Mouse (Mus musculus) limb, embryonic 15.5 days (tissue): Measurements from ENCODE around the gene Plcb3. TPM values are rescaled to one million over a fixed set of nuclear protein-coding genes. Genes with fewer than 3 reads are reported as not detected.
A peak's percentile ranks its signal among the peaks of the same experiment; 100 is the strongest.

Experiments used
- ATAC-seq: fragments of 200-750 bp; cut with Nextera tagmentation; 2 replicates; pipeline ENCODE4 v1.8.0; 2017; ENCODE audit warnings: low read depth, moderate TSS enrichment; ENCODE audit not compliant: insufficient number of reproducible peaks, low FRiP score, low TSS enrichment
- H3K27ac ChIP-seq: fragments of 300-500 bp; sonication (generic); 2 replicates; pipeline ENCODE4 v1.5.1; 2015; ENCODE audit warnings: moderate library complexity, mild to moderate bottlenecking, inconsistent platforms
- H3K27me3 ChIP-seq: fragments of 300-500 bp; sonication (generic); 2 replicates; pipeline ENCODE4 v1.6.1; 2015; ENCODE audit warnings: inconsistent platforms
- H3K36me3 ChIP-seq: fragments of 300-500 bp; sonication (generic); 2 replicates; pipeline ENCODE4 v1.6.1; 2015; ENCODE audit warnings: inconsistent platforms
- H3K4me1 ChIP-seq: fragments of 300-500 bp; sonication (generic); 2 replicates; pipeline ENCODE4 v1.6.1; 2015; ENCODE audit warnings: inconsistent platforms
- H3K4me2 ChIP-seq: fragments of 300-500 bp; sonication (generic); 2 replicates; pipeline ENCODE4 v1.6.1; 2015; ENCODE audit warnings: mild to moderate bottlenecking, inconsistent platforms
- H3K4me3 ChIP-seq: fragments of 300-500 bp; sonication (generic); 2 replicates; pipeline ENCODE4 v1.5.1; 2015; ENCODE audit warnings: mild to moderate bottlenecking, inconsistent platforms
- H3K9ac ChIP-seq: fragments of 300-500 bp; sonication (generic); 2 replicates; pipeline ENCODE4 v1.6.1; 2015; ENCODE audit warnings: inconsistent platforms
- H3K9me3 ChIP-seq: fragments of 300-500 bp; sonication (generic); 2 replicates; pipeline ENCODE4 v1.6.1; 2016; ENCODE audit warnings: inconsistent platforms
- WGBS: fragments of 180-500 bp; shearing (Covaris S2); methylation state at CpG from one replicate; pipeline ENCODE4 v1.1.7; 2015; 5-methylcytosine and 5-hydroxymethylcytosine counted together
- polyA plus RNA-seq: library from polyadenylated mRNA; unstranded; fragments of >200 nt; fragmentation: Nextera tagmentation; extraction: Ambion mirVana; gene quantifications from 2 replicates; pipeline ENCODE4 v1.2.1, GENCODE M21; 2015

The Plcb3 gene
- polyA plus RNA-seq, 1 experiment from 2014 or later = 50.5 TPM

DNA sequence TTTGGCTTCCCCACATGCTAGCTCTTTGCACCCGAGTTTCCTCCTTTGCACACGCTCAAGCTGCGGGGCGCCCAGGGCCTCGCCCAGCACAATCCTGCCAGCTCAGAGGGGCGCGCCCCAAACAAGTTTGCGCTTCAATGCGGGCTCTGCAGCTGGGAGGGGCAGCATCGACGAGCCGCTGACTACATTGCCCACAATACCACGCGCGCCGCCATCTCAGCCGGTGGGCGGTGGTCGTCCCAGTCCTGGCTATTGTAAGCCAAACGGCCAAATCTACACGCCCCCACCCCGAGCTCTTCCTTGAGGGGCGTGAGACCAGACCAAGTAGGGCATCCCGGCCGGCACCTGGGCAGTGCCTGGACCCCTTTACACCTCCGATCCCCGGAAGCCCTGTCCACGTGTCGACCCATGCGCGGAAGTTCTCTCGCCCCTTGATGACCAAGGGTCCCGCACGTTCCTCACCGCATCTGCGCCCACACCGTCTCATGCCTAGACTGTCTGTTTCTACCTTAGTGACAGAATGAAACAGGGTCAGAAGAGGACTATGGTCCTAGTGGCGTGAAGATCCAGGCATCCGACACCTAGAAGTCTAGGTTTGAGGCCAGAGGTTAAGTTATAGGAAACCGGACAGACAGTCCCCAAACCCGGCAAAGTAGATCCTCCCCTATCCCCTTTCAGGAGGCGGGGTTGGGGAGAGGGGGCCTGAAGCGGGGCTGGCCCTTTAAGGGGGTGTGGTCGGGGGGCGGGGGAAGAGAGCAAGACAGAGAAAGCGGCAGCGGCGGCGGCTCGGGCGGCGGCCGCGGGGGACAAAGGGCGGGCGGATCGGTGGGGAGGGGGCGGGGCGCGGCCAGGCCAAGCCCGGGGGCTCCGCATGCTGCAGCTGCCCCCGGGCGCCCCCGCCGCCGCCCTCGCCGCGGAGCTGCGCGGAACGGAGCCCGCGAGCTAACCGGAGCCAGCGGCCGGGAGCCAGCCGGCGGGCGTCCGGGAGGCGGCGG is 1.8 kb downstream of the Plcb3 start, which contains the start of gene Ppp1r14b:
TSS of gene Ppp1r14b (plus strand) at position 758 of the 995 bp plus-strand sequence.
- H3K4me3 ChIP-seq = peak within 1 kb of the TSS; percentile 68
- H3K9me3 ChIP-seq = no peaks in the 10 kb centered on the region
- H3K27me3 ChIP-seq = no peaks in the 10 kb centered on the region
- ATAC-seq = peak; percentile 56
- H3K4me1 ChIP-seq = peaks cover 64% of the 10 kb centered on the region
- under 1% methylated on average over 75 of the region's 84 CpGs for WGBS
- peak within 1 kb of the TSS; percentile 67 for H3K9ac ChIP-seq
- peak within 1 kb of the TSS; percentile 89 for H3K27ac ChIP-seq
- peaks cover 14% of the 10 kb centered on the region for H3K36me3 ChIP-seq
- peak within 1 kb of the TSS; percentile 82 for H3K4me2 ChIP-seq

DNA sequence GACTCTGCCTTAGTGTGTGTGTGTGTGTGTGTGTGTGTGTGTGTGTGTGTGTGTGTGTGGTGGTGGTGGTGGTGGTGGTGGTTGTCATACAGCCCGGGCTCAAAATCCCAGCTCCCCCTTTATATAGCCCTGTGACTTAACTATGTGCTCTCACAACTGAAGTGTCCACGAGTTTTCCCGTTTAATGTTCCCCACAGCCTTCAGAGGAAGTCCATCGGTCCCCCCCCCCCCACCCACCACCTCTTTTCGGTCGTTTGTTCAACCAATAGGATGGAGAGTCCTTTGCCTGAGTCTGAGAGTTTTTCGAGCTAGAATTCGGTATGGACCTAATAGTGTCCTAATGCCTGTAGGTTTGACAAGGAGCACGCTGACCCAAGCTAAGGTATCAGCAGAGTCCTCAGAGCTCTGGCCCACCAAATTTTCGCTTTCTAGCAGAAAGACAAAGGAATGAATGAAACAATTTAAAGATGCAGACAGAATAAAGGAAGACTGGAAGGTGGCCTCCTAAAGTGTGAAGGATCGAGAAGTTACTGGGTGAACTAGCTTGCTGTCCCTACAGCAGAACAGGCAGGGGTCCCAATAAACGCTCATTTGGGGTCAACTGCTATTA is 2.6 kb downstream of the Plcb3 start:
- peak overlapping the region; percentile 89; the same call in 1 of the 2 replicates for H3K27ac ChIP-seq
- H3K4me3 ChIP-seq = peak overlapping the region; percentile 68
- 27% methylated on average over 12 of the region's 12 CpGs for WGBS
- no peaks in the 10 kb centered on the region for H3K27me3 ChIP-seq
- H3K9me3 ChIP-seq = no peaks in the 10 kb centered on the region
- H3K4me1 ChIP-seq = peaks cover 64% of the 10 kb centered on the region
- peaks cover 14% of the 10 kb centered on the region for H3K36me3 ChIP-seq
- ATAC-seq = no peak
- H3K4me2 ChIP-seq = peak overlapping the region; percentile 82
- no peak overlapping the region for H3K9ac ChIP-seq

DNA sequence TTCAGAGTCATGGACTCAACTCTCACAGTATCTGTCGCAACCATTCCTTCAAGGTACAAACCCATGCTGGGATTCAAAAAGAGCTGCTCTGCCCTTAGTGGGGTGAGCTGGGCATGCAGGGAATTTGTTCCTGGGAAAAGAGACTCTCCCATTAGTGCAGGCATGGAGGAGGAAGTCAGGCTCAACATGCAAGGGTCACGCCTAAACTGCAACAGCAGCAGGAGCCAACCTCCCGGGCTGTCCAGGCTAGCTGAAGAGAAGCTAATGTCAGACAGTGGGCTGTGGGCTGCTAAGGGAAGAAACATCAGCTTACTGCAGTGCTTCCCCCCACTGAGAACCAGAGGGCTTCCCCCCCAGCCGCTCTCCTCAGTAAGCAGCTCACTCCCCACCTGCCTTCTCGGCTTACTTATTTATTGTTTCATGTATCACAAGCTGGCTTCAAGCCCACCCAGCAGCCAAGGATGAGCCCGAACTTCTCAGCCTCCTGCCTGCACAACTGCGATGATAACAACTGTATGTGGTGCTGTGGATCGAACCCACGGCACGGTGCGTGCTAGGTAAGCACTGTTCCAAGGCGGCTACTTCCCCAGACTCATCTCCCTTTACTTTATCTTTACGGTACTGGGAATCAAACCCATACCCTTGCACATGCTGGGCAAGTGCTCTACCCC is 3.9 kb downstream of the Plcb3 start:
- WGBS = 79% methylated on average over 13 of the region's 13 CpGs
- no peaks in the 10 kb centered on the region for H3K27me3 ChIP-seq
- no peak overlapping the region for H3K27ac ChIP-seq
- no peak overlapping the region for H3K4me3 ChIP-seq
- H3K9me3 ChIP-seq = no peaks in the 10 kb centered on the region
- H3K36me3 ChIP-seq = peaks cover 3% of the 10 kb centered on the region; the same call in 1 of the 2 replicates
- H3K4me2 ChIP-seq = no peak overlapping the region
- H3K4me1 ChIP-seq = peaks cover 63% of the 10 kb centered on the region
- no peak for ATAC-seq
- H3K9ac ChIP-seq = no peak overlapping the region

- no peak overlapping the region for H3K4me2 ChIP-seq
- no peak for ATAC-seq
- no peak overlapping the region for H3K9ac ChIP-seq
- H3K9me3 ChIP-seq = no peaks in the 10 kb centered on the region
- peaks cover under 1% of the 10 kb centered on the region for H3K36me3 ChIP-seq
- H3K27ac ChIP-seq = no peak overlapping the region
- 37% methylated on average over 6 of the region's 6 CpGs for WGBS
- H3K27me3 ChIP-seq = no peaks in the 10 kb centered on the region
- H3K4me3 ChIP-seq = no peak overlapping the region
- peaks cover 58% of the 10 kb centered on the region for H3K4me1 ChIP-seq
Observed at GRCm38 (mm10) chr19:6971644-6972043, 4.6 kb downstream of the Plcb3 start.

GRCm38 (mm10) chr19:6970460-6971085 is 5.7 kb downstream of the Plcb3 start:
- H3K4me2 ChIP-seq = peak overlapping the region; percentile 73
- peaks cover 47% of the 10 kb centered on the region for H3K4me1 ChIP-seq
- 22% methylated on average over 11 of the region's 11 CpGs for WGBS
- no peaks in the 10 kb centered on the region for H3K9me3 ChIP-seq
- no peaks in the 10 kb centered on the region for H3K27me3 ChIP-seq
- H3K4me3 ChIP-seq = peak overlapping the region; percentile 67
- ATAC-seq = no peak
- peak overlapping the region; percentile 63; the same call in 1 of the 2 replicates for H3K9ac ChIP-seq
- no peak overlapping the region for H3K27ac ChIP-seq
- peaks cover 11% of the 10 kb centered on the region for H3K36me3 ChIP-seq

DNA sequence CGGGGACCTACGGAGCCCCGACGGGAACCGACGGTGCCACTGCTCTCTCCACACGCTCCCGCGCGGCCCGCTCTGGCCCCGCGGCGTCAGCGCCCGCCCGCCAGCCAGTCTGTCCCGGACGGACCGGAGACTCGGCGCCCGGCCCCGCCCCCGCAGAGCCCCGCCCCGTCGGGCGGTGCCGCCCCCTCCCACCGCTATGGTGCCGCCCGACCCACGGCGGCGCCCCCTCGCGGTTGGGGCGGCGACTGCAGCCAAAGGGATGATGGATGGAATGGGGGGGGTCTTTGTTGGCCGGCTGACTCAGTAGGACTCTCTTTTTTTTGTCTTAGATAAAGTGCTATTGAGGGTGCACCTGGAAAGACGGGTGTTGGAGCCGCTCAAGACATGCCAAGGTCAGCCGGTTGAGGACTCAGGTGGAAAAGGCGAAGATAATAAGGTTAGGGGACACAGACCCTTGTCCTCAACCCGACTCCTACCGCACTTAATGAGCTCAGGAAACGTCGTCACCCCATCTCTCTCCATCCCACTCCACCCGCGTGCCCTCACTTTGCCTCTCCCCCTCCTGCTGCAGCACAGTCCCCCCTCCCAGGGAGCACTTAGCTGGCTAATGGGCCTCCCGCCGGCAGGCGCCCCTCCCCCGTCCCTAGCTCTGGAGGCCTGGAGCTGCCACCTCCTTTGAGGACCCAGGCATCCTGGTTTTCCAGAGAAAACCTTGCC is 6.4 kb downstream of the Plcb3 start:
- peaks cover 19% of the 10 kb centered on the region for H3K36me3 ChIP-seq
- ATAC-seq = peak; percentile 49; the same call in 1 of the 2 replicates
- H3K9ac ChIP-seq = peak overlapping the region; percentile 63
- WGBS = 2% methylated on average over 49 of the region's 55 CpGs
- H3K27ac ChIP-seq = peak overlapping the region; percentile 44
- H3K9me3 ChIP-seq = no peaks in the 10 kb centered on the region
- peak overlapping the region; percentile 67 for H3K4me3 ChIP-seq
- H3K27me3 ChIP-seq = no peaks in the 10 kb centered on the region
- H3K4me1 ChIP-seq = peaks cover 47% of the 10 kb centered on the region
- peak overlapping the region; percentile 73 for H3K4me2 ChIP-seq

DNA sequence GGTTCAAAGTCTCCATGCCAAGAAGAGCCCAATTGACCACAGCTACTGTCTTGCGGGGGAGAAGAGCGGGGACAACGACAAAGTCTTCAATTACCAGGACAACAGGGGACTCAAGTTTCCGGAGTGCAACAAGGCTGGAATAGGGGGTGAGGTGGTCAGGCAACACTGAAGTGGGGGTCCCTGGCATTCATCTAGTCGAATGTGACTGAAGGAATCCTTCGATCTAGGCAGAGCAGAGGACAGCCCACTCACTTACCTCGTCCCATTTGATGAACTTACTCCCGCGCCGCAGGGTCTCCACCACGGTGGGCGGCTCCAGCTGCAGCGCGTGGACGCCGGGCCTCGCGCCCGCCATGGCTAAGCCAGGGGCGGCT is 7.0 kb downstream of the Plcb3 start:
- Histone ChIP-seq H3K4me2 (peak overlapping the region; percentile 73), H3K27ac (peak overlapping the region; percentile 44), H3K4me1 (peaks cover 47% of the 10 kb centered on the region), H3K4me3 (peak overlapping the region; percentile 67), H3K9me3 (no peaks in the 10 kb centered on the region), H3K36me3 (peaks cover 24% of the 10 kb centered on the region), H3K27me3 (no peaks in the 10 kb centered on the region), H3K9ac (peak overlapping the region; percentile 63)
- under 1% methylated on average over 20 of the region's 20 CpGs for WGBS
- ATAC-seq = no peak

DNA sequence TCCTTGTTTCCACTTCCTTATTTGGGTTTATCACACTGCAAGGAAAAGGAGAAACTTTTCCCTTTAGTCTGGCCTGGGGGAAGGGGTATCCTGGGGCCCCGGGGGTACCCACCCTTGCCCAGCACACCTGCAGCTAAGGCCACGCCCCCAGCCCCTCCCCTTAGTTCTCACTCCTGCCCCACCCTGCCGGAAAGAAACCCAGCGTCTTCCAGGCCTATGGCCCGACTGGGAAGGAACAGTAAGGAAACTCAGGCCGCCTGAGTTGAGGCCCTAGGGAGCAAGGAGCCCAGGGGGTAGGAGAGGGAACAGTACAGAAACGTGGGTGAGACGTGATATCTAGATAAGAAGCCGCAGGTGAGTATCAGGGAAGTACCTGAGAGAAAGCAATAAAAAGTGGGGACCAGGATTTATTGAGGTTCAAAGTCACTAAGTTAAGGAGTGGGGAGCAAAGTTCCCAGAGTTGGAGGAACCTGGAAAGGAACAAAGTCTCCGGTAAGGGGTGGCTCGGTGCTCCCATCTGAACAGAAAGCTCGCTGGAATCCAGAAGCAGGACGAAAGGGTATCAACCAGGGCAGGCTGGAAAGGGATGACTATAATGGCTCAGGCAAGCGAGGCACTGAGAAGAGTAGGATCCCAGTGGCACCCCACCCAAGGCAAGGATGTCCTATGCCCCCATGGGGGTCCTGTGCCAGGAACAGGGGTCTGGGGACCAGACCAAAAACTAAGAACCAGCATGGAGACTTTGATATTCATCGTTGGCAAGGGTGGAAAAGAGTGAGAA is 7.6 kb downstream of the Plcb3 start:
- WGBS = 8% methylated on average over 15 of the region's 15 CpGs
- H3K27me3 ChIP-seq = no peaks in the 10 kb centered on the region
- H3K4me3 ChIP-seq = peak overlapping the region; percentile 67
- H3K4me1 ChIP-seq = peaks cover 42% of the 10 kb centered on the region
- peaks cover 28% of the 10 kb centered on the region for H3K36me3 ChIP-seq
- peak overlapping the region; percentile 73 for H3K4me2 ChIP-seq
- H3K9ac ChIP-seq = peak overlapping the region; percentile 63
- ATAC-seq = no peak
- H3K9me3 ChIP-seq = no peaks in the 10 kb centered on the region
- H3K27ac ChIP-seq = peak overlapping the region; percentile 44

- no peak overlapping the region for H3K4me2 ChIP-seq
- H3K4me1 ChIP-seq = peaks cover 19% of the 10 kb centered on the region
- peaks cover 71% of the 10 kb centered on the region for H3K36me3 ChIP-seq
- no peaks in the 10 kb centered on the region for H3K9me3 ChIP-seq
- WGBS = 84% methylated on average over 10 of the region's 10 CpGs
- H3K27ac ChIP-seq = no peak overlapping the region
- H3K27me3 ChIP-seq = no peaks in the 10 kb centered on the region
- H3K9ac ChIP-seq = no peak overlapping the region
- ATAC-seq = no peak
- H3K4me3 ChIP-seq = no peak overlapping the region
Observed at GRCm38 (mm10) chr19:6956461-6956860, 19.8 kb downstream of the Plcb3 start.

DNA sequence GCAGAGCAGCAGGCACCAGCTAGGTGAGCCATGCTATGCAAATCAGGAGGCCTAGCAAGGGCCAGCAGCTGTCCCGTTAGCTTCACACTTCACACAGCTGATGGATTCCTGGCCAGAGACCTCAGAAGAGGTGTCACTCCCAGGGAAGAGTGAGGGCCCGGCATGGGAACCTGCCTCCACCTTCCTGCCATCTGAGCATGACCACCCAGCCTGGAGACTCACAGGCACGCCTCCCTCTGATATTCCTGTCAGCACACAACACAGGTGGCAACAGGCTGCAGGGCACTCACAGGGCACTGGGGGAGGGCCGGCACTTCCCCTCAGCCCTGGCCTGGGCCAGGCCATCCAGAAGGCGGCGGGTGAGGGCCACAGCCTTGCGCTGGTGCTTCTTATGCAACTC is 20.8 kb downstream of the Plcb3 start:
- Histone ChIP-seq H3K9me3 (no peaks in the 10 kb centered on the region), H3K4me2 (no peak overlapping the region), H3K36me3 (peaks cover 67% of the 10 kb centered on the region), H3K4me3 (no peak overlapping the region), H3K27ac (no peak overlapping the region), H3K4me1 (peaks cover 19% of the 10 kb centered on the region), H3K9ac (no peak overlapping the region), H3K27me3 (no peaks in the 10 kb centered on the region)
- ATAC-seq = no peak
- WGBS = 76% methylated on average over 7 of the region's 7 CpGs
